Mouse (Mus musculus) colon, adult 2 months (tissue): Measurements from ENCODE around the gene Glt8d1. TPM values are rescaled to one million over a fixed set of nuclear protein-coding genes. Genes with fewer than 3 reads are reported as not detected.

Experiments
- polyA plus RNA-seq: library from polyadenylated mRNA; depleted of rRNA; stranded (reverse); fragments of >200 nt; gene quantifications from 2 replicates; pipeline ENCODE4 v1.2.3, GENCODE M21; 2012; rRNA removed

The Glt8d1 gene
- polyA plus RNA-seq: 7.9 and 9.6 TPM in 2 replicates

DNA sequence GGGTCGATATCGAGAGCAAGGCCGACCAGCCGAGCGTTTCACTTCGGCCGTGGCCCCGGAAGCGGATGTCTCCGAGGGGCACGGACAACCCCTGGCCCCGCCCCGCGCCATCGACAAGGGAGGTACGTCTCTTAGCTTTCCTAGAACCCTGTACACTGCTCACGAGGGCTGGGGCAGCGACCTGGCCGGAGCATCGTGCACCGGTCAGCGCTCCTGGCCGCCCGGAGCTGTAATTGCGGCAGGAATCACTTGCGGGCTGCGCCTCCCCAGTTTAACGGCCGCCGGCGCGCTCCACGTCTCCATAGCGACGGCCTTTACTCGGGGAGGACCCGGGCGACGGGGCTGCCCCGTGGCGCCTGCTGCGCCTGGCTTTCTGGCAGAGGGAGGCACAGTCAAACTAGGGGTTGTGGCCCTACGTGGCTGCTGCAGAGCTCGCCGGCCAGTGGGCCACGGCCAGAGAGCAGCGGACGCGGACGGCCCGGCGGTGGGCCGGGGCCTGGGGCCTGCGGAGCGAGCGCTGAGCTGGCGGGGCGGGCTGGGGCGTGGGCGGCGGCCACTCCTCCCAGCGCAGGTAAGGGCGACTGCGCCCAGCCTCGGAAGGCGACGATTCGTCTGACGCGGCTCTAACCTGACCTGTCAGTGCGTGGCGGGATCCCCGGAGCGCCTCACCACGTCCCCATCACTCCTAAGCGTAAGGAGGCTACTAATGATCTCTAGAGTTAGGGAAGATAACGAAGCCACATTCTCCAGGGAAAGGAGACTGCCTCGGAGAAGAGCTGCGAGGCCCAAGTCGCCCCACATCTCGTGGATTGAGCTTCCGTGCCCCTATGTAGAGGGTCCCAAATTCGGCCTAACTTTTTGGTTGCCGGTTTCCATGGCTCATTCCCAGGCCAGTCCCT is at the start of gene Glt8d1, which contains the start of gene Spcs1:
TSS of gene Glt8d1 (plus strand) at position 94 of the 899 bp plus-strand sequence.
TSS of gene Spcs1 (minus strand) at position 366 of the 899 bp plus-strand sequence.

DNA sequence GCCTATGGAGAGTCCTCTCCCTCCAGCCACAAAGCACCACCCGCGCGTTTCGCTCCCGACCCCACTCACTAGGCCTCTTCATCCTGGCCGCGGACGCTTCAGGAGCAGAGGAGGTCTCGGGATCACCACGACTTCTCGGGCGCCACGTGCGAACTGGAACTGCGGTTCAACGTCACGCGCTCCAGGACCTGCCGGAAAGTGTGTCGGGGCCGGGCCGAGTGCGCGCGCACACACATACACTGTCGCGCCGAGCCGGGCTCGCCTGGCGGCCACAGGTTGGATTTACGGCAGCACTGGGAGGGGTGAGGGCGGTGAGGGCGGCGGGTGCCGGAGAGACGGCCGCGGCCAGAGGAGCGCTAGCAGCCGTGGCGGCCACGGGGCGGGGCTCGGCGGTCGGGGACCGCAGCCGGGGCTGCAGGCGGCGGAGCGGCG is 17.7 kb downstream of the Glt8d1 start, which contains the start of the genes Pbrm1 and Gnl3:
TSS of gene Pbrm1 (plus strand) at position 279 of the 432 bp plus-strand sequence.
TSS of gene Gnl3 (minus strand) at position 293 of the 432 bp plus-strand sequence.

Other genes starting within 250 kb of the Glt8d1 start
- 24.0 and 38.1 TPM in 2 replicates for gene Tmem110, start 175.8 kb upstream of the Glt8d1 start, polyA plus RNA-seq
- gene Mustn1, start 122.2 kb upstream of the Glt8d1 start, polyA plus RNA-seq: 78.7 and 81.0 TPM in 2 replicates
- 0.60 TPM in 1 of 2 replicates, not detected in the other for gene Itih4, start 114.9 kb upstream of the Glt8d1 start, polyA plus RNA-seq
- gene Itih3, start 77.6 kb upstream of the Glt8d1 start, polyA plus RNA-seq: 0.21 and 1.00 TPM in 2 replicates
- 0.05 TPM in 1 of 2 replicates, not detected in the other for gene Itih1, start 58.1 kb upstream of the Glt8d1 start, polyA plus RNA-seq
- gene Nek4, start 50.0 kb upstream of the Glt8d1 start, polyA plus RNA-seq: 2.4 and 3.1 TPM in 2 replicates
- gene Spcs1, start 272 bp downstream of the Glt8d1 start, polyA plus RNA-seq: 62.1 and 85.8 TPM in 2 replicates
- gene Pbrm1, start 17.7 kb downstream of the Glt8d1 start, polyA plus RNA-seq: 9.8 and 13.3 TPM in 2 replicates
- gene Gnl3, start 17.8 kb downstream of the Glt8d1 start, polyA plus RNA-seq: 5.5 and 9.0 TPM in 2 replicates
- gene Smim4, start 127.6 kb downstream of the Glt8d1 start, polyA plus RNA-seq: 36.4 and 39.8 TPM in 2 replicates
- 25.4 and 26.3 TPM in 2 replicates for gene Nt5dc2, start 129.7 kb downstream of the Glt8d1 start, polyA plus RNA-seq
- gene Stab1, start 167.2 kb downstream of the Glt8d1 start, polyA plus RNA-seq: 70.5 and 89.2 TPM in 2 replicates
- gene Tnnc1, start 206.9 kb downstream of the Glt8d1 start, polyA plus RNA-seq: 0.29 and 0.42 TPM in 2 replicates
- 247 and 253 TPM in 2 replicates for gene Nisch, start 215.5 kb downstream of the Glt8d1 start, polyA plus RNA-seq
- 2.9 and 3.2 TPM in 2 replicates for gene Sema3g, start 216.5 kb downstream of the Glt8d1 start, polyA plus RNA-seq
- 3.9 and 4.5 TPM in 2 replicates for gene Phf7, start 249.9 kb downstream of the Glt8d1 start, polyA plus RNA-seq